Mouse (Mus musculus) fibroblast of lung, adult 2 months (primary cell): ENCODE results near the gene Mast4.

Source experiments
- DNase-seq: peaks from one replicate; pipeline ENCODE4 v3.0.0-alpha.2; 2011; ENCODE audit warnings: low read depth

Gene Mast4

DNA sequence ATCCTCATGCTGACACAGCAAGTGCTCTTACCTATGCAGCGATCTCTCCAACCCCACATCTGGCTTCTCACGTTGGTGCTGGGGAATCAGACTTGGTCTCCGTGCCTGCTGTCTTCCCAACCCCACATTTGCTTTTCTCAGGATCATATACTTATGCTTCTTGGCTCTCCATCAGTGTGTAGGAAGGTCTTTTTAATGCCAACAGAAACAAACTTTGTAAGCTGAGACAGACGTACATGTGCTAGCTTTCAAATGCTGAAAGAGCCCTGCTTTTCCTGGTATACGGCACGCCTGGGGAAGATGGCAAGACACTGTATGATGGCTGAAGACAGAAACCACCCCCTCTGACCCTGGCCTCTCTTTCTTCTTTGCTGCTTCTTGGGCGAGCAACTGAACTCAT is 285.3 kb downstream of the Mast4 start:
- DNase-seq = no peak

DNA sequence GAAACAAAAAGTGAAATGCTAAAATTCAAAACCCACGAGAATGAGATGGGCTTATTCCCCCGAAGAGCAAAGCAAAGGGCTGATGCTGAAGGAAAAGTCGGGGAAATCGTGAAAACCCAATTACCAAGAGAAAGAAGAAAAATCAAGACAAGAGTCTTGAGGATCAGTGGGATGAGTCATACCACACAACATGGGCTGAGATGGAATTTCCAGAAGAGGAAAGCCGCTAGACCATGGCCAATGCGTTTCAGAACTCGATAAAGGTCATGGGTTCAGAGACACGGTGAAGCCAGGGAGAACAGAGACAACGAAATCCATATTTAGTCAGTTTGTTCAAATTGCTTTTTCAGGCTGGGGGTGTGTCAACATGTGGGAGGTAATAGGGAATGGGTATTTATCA is 290.6 kb downstream of the Mast4 start:
- DNase-seq = no peak

DNA sequence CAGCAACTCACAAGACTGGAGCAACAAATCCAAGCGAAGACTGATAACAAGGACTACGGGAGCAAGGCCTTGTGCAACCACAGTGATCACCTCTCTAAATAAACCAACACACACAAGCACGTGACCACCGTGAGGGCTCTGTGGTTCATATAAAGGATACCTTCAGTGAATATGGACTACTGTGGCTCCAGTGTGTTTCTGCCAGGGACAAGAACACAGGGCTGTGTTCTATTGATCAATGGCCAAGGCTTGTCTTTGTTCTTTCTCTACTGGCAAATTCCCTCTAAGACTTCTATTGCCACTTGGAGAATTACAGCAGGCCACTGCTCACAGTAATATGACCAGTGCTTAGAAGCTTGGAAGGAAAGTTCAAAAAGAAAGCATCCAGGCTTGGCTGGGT is 291.3 kb downstream of the Mast4 start:
- DNase-seq = no peak

DNA sequence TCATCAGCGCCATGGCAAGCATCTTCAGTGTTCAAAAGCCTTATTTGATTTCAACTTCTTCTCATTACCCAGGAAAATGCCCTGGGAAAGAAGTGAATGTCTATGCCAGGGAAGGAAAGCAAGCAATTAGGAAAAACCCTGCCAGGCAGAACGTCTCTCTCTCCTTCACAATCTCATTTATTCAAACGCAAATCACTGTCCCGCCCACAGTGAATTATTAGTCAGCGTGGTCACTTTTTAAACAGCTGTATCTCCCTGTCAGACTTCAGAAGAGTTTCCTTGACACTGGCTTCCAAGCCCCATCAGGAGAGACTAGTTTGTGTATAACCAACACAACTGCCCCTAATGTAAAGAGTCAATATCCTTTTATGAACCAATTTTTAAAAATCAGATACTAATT is 296.8 kb downstream of the Mast4 start:
- no peak for DNase-seq

DNA sequence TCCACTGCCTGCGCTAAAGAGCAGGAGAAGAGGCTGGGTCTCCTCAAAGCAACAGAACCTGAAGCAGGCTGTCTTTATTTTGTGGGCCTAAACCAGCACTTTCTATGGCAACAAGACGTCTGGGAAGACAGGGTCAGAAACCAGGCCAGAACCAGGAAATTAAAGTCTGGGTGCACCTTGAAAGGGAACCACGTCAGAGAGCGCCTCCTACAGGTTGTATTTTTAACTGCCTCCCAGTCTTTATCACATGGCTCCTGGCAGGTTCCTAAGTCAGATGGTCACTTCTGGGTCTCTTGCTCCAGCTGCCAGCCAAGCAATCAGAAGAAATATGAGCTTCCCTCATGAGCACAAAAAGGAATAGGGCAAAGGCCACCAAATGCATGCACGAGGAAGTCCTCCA is 304.9 kb downstream of the Mast4 start:
- DNase-seq = no peak

DNA sequence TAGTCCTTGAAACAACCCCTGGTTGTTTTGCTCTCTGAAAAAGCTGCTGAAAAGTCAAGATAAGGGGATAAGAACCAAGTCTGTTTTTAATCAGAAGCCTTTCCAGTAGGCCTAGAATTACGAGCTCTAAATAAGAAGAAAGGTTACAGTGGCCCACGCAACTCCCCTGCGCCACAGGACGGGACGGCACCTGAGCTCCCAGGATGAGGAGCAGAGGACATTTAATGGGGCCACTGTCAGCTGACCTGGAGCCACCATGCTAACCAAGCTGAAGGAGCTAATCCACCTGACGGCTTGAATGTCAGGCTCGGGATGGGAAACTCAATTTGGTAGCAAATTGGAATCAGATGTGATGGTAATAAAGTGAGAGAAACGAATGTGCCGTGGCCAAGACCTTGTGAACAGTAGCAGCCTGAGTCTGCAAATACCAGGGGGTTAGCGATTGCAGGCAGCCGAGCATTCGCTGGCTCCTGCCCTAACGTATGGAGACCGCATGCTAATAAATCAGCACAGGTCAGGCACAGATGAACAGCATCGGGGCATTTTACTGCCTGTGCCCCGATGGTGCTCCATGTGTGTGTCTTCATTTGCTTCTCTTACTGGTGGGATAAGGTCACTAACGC is 306.7 kb downstream of the Mast4 start:
- no peak for DNase-seq

DNA sequence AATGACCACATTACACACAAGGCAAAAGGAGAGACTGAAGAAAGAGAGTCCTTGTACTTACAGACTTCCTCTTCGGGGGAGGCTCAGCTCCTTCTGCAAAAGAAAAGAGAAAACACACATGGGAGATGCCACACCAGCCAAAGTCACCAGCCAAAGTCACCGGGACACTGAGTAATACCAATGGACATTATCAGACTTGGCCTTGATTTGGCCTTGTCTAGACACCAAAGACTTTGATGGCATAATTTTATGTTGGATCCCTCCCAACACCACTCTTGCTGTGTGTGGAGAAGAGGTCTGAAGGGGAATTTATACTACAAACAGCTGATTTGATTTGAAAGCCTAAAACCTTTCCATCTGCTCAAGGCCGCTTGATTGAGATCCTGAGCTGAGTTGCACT is 308.8 kb downstream of the Mast4 start:
- no peak for DNase-seq

DNA sequence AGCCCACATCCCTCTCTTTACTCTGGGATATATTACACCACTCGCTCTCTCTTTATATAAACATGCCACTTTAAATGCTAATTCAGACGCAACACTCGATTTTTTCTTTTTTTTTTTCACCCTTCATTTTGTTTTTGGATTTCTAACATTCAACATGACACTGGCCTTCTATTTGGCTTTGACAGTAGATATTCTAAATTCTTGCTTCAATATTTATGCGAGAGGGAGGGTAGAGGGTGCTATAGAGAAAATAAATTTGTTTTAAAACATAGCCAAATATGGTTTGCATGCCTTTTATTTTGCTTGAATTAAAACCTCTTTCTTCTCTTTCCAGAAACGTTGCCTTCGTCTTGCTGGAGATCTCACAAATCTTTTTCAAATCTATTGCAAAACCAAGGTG is 315.8 kb downstream of the Mast4 start:
- DNase-seq = no peak

DNA sequence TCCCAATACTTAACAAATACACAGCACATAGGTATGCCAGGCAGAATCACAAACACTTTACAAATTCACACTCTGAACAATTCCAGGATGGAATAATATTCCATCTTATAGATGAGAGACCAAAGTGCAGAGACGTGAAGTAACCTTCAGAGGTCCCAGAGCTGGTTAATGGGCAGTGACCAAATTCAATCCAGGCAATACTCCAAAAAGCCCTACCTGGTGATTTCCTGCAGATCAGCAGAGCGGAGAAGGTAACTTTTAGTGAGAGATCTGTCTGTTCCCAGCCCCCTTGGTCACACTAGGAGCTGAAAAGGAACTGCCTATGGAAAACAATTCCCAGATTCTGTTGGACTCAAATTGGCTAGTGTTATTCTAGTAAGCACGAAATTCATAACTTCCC is 316.6 kb downstream of the Mast4 start:
- no peak for DNase-seq

DNA sequence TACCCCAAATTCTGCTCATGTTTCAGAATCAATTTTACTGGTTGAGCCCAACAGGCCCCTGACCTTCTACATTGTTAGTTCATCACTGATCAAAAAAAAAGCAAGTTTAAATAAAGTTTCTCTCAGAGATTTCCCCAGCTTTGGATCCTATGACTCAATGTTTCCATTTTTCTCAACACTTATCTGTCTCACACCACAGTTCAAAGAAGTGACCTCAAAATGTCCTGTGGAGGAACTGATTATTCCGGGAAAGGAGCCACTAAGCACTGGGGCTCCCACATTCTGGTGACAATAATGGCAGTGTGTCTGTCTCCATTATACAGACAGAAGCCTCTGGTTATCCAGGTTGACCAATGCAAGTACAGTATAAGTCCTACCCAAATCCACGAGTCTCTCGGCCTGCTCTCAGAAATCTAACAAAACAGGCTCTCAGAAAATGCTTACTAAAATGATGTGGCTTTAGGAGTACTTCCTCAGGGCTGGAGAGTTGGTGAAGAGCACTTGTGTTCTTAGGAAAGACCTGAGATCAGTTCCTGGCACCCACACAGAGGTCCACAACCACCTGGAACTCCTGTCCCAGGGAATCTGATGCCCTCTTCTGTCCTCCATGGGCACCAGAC is 319.1 kb downstream of the Mast4 start:
- no peak for DNase-seq

DNA sequence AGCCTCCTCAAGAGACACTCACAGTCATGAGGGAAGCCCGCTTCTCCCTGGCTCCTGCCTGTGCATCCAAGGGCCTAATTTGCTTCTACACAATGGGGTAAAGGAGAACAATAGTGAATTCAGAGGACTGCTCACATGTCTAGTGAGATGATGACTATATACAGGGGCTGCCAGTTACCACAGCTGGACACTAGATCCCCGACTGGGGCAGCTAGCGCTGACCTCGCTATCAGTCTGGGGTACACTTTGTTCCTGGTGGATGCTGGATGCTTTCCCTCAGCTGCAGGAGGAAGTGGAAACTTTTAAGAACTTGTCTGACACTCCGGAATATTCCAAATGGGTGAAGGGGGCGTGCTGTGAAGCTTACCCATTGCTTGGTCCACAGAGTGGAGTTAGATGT is 319.7 kb downstream of the Mast4 start:
- no peak for DNase-seq

DNA sequence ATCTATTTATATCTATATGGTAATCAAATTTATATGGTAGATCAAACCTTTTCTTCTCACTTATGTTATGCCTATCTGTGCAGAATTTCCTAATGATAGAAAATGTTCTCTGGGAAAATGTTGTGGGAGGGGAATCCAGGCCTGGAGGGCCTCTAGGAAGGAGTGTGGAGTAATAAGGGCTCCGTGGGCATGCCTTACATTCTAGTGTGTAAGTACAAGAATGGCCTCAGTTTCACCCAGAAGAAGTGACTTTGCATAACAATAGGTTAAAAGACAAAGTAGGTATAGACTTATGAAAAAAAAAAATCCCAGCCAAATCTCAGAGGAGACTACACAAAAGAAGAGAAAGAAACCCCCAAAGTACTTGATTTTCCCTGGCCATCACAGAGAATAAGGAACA is 320.1 kb downstream of the Mast4 start:
- no peak for DNase-seq

DNA sequence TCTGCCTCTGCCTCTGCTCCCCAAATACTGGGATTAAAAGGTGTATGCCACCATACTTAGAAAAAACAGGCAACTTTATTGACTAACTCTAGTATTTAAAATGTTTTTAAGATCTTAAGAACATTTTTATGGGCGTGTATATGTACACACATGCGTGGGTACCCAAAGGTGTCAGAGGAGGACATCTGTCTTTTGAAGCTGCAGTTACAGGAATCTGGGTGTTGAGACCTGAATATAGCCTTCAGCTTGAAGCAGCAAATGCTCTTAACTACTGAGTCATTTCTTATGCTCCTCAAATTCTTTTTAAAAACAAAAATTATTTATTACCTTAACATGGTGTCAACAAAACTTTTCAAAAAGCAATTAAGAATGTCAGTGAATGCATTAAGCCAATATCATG is 329.1 kb downstream of the Mast4 start:
- DNase-seq = no peak

DNA sequence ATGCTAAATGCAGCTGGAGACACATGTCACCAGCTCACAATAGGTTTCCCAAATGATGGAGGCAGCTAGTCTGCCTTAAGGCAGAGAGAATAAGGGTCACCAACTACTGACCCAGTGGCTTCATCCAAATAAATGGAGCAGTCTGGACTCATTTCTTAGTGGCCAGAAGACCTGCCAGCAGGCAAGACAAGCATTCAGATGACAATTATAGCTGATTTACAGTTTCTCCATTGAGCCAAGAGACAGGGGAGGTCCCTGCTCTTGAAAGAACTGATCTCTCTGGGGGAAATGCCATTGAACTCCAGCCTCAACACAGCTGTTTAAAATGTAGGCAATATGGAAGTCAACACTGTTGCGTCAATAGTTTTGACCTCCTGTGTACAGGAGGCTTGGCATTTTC is 332.5 kb downstream of the Mast4 start:
- no peak for DNase-seq

DNA sequence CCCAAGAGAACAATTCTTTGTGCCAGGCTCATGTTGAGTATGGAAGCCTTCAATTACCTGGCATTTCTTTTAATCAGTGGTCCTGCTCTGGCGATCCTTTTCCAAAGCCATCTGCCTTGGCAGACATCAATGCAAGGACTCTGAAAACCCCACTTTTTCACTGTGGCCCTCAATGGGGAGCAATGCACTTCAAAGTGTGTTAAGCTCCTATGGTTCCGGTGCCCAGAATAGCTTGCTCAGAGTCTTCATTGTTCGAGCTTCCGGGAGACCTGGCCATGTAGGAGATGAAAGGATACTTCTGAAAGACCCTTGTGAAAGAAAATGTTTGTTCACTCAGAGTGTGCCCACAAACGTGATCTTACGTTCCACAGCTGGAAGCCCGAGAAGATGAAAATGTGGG is 333.4 kb downstream of the Mast4 start:
- no peak for DNase-seq

DNA sequence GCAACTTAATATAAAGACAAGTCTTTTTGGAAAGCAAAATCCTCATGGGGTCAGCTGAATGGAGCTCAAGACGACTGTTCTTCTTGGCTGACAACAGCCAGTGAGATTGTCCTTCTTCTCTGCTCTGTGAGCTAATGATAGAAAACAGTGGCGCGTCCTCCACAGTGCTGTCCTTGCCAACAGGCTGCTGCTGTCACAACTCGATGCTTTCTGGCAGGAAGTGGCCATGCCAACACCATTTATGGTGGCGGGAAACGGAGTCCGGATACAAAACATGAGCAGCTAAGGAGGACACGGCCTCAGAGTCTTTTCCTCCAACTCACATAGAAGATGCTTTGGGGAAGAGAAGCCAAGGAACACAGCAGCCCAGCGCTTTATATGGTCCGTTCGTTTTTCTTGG is 340.2 kb downstream of the Mast4 start:
- no peak for DNase-seq

DNA sequence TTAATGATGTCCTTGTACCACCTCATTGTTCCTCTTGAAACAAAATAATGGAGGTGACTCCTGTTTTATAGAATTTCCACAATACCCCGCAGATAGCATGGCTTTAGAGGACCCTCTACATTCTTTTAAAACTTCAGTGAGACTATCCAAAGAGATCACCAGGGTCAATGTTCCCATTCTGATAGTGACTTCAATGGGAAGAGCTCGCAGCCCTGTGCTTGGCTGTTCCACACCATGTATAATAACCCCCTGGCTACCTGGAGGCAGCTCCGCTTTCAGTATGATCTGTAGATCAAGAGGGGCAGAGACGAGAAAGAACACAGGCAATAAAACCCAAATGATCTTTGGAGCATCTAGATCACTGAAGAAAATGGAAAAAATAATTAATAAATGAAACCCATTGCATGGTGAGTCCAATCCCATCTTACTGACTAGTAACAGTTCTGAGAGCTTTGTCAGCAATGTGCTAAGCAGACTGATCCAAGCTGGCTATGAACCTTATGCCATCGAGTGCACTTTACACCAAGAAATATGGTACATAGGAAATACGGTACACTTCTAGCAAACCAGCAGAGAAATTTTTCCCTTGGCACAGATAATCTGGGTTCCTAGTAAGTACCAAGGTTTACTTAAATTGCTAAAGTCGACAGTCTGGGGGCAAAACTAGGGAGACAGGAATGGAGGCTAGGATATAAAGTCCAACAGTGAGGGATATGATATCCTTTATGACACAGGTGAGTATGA is 341.4 kb downstream of the Mast4 start:
- no peak for DNase-seq

DNA sequence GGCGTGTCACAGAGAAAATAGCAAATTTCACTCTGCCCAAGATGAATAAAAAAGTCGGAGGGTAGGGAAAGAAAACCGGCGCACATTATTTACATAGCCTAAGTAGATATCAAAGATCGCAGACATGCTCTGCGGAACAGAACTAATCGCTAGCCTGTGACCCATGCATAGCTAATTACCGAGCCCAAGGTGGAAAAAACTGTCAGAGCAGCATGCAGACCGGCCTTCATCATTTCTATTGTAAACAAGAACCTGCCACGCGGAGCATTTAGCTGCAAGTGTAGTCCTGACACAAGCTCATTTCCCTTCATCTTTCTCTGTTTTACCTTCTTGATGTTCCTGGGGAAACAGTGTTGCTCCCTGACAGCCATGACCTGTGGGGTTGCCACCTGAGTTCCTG is 342.4 kb downstream of the Mast4 start:
- no peak for DNase-seq

DNA sequence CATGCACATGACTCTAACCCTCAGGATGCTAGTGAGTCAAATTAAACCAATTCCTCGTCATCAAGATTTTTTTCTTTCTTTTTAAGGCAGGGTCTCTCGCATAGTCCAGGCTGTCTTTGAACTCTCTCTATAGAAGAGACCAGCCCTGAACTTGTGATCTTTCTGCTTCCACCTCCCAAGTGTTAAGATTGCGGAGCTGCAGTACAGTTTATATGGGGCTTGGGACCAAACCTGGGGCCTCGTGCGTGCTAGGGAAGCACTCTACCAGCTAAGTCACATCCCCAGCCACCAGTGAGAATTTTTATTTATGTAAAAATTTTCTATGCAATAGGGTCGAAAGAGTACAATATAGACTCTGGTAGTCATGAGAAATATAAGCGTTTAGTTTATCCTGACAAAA is 343.1 kb downstream of the Mast4 start:
- DNase-seq = no peak

DNA sequence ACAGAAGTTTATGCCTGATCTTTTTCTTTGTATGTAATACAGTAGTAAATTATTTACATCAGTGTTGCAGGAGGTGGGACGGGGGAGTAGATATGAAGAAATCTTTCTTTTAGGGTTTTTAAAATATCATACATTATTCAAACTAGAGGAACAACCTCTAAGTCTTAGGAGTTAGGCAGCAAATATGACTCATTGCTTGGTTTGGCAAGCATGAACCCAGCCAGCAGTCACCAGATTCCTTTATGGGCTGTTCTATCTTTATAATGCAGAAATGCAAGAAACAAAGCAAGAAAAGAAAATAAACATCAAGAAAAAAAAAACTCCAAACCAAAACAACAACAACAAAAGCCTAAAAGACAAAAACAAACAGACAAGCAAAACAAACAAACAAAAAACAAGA is 344.2 kb downstream of the Mast4 start:
- DNase-seq = peak; percentile 63

DNA sequence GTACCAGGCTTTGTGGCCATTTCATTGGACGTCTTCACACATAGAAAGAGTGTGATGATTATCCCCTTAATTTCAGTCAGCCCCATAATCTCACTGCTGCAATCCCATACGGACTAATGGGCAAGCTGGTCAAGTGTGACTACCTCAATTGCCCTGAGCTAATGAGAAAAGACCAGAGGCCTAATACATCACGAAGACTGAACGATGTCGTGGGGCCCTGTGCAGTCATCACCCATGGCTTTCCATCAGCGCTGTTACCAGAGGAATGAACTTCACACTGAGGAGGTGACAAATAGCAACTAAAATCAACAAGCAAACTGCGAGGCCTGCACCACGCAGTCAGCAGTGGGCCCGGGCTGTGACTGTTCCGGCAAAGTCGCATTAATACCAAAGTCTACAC is 344.7 kb downstream of the Mast4 start:
- no peak for DNase-seq

DNA sequence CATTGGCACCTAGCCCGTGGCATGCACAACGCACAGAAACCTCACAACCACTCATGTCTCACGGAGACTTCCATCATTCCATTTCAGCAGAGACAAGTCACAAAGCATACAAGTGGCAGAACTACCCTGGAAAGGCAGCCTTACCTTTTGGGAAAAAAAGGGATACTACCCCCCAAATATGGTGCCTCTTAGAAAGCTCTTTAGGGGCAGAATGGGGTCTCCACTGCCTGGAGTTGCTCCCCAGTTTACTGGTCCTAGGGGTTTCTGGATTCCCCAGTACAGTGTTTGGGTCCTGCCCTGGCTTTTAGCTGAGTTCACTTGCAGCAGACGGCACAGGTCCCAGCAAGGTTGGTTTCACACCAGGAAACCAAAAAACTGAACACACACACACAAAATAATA is 345.3 kb downstream of the Mast4 start:
- no peak for DNase-seq

DNA sequence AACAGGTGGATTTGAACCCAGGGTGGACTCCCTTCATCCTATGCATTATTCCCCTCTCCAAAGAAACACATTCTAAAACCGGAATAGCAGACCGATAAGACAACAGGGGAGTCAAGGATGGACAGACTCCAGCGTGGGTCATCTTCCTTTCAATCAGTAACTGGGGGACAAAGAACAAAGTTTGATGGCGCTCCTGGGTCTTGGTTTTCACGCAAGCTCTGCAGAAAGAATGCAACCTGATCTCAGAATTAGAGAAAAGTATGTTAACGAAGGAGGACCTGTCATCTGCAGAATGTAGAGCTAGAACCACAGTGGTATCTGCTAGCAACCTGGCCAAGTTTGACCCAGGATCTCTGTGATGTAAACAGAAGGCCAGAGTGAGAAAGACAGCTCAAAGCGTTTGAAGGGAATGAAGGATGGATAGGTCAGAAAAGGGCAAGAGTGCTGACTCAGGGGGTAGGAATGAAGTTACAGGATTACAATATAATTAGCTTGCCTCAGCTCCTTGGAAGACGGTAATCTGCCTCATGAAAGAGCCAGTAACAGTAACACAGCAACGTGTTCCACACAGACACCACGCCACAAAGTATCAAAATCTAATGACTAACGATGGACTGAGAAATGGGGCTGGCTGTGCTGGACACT is 345.9 kb downstream of the Mast4 start:
- DNase-seq = no peak
